Mouse (Mus musculus): ENCODE results near the gene Prrc2b. TPM values are rescaled to one million over a fixed set of nuclear protein-coding genes. Genes with fewer than 3 reads are reported as not detected.

Prrc2b gene
- polyA plus RNA-seq, 1 experiment, result 1.2 TPM

- Histone ChIP-seq H3K36me3 (ENCODE audit: control insufficient read depth) (peaks cover 96% of the 10 kb centered on the region), H3K9me3 (ENCODE audit: control insufficient read depth, low read length) (no peaks in the 10 kb centered on the region), H3K27me3 (ENCODE audit: control insufficient read depth) (no peaks in the 10 kb centered on the region), H3K4me1 (ENCODE audit: control insufficient read depth) (peaks cover 1% of the 10 kb centered on the region), H3K4me3 (replicated peaks) (no peak overlapping the region)
- TF ChIP-seq GATA1 (IDR thresholded peaks at IDR 0.05; ENCODE audit: low read length) (no peak), TAL1 (IDR thresholded peaks at IDR 0.05; ENCODE audit: low read length) (no peak)
Observed at GRCm38 (mm10) chr2:32252658-32253057, 101.8 kb downstream of the Prrc2b start.

DNA sequence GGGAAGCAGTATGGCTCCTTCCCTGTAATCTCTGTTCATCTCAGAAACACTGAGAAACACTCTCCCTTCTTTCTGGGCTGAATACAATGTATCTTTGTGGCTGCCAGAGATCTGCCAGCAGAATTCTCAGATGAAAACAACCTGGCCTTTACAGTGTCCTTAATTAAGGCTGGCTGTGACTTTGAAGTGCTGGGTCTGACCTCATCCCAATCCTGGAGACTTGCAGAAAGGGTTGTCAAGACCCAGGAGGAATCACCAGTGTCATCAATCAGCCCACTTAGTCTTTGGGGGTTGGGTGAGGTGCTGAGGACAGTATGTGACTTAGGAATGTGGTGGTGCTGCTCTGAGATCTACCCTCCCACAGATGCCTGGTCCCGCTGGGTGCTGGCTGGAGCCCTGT is 102.5 kb downstream of the Prrc2b start:
- Histone ChIP-seq H3K9me3 (ENCODE audit: control insufficient read depth, low read length) (no peaks in the 10 kb centered on the region), H3K4me1 (ENCODE audit: control insufficient read depth) (peaks cover 8% of the 10 kb centered on the region), H3K27me3 (ENCODE audit: control insufficient read depth) (no peaks in the 10 kb centered on the region), H3K4me3 (replicated peaks) (no peak overlapping the region), H3K36me3 (ENCODE audit: control insufficient read depth) (peaks cover 96% of the 10 kb centered on the region)
- TF ChIP-seq TAL1 (IDR thresholded peaks at IDR 0.05; ENCODE audit: low read length) (no peak), GATA1 (IDR thresholded peaks at IDR 0.05; ENCODE audit: low read length) (no peak)

DNA sequence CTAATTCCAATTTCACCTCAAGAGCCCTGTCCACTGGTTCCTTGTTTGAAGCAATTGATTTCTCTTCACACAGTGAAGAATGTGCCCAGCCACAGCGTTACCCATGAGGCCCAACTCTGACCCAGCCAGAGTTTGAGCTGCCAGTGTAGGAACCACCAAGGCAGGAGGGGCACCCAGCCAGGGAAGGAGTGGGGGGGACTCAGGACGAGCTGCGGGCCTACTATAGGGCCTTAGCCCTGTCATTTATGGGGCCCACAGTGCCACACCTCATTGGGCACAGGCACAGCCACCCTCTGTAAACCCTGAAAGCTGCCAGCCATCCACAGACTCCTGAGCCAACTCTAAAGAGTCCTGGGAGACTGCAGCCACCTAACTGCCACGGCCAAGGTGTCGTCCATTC is 103.7 kb downstream of the Prrc2b start:
- no peak overlapping the region for H3K4me3 ChIP-seq (replicated peaks)
- peaks cover 92% of the 10 kb centered on the region for H3K36me3 ChIP-seq (ENCODE audit: control insufficient read depth)
- H3K9me3 ChIP-seq (ENCODE audit: control insufficient read depth, low read length), result no peaks in the 10 kb centered on the region
- TF ChIP-seq TAL1 (IDR thresholded peaks at IDR 0.05; ENCODE audit: low read length), result no peak
- no peak for TF ChIP-seq GATA1 (IDR thresholded peaks at IDR 0.05; ENCODE audit: low read length)
- H3K4me1 ChIP-seq (ENCODE audit: control insufficient read depth), result peaks cover 20% of the 10 kb centered on the region
- no peaks in the 10 kb centered on the region for H3K27me3 ChIP-seq (ENCODE audit: control insufficient read depth)

DNA sequence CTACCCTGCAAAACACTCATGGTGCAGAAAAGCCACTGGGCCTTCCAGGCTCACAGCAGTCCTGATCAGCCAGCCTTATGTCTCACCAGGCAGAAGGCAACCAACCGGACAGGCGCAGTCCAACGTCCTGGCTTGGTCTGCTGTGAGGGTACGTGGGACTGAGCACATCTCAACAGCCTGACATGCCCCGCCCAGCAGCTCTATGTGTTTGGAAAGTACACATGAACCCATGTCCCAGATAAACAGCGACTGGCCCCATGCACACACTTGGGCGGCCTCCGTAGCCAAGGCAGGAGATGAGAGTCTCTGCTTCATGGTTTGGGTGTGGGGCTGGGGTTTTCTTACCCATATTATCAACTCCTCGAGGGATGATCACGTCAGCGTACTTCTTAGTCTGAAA is 105.4 kb downstream of the Prrc2b start:
- Histone ChIP-seq H3K27me3 (ENCODE audit: control insufficient read depth) (no peaks in the 10 kb centered on the region), H3K36me3 (ENCODE audit: control insufficient read depth) (peaks cover 75% of the 10 kb centered on the region), H3K4me1 (ENCODE audit: control insufficient read depth) (peaks cover 34% of the 10 kb centered on the region), H3K9me3 (ENCODE audit: control insufficient read depth, low read length) (no peaks in the 10 kb centered on the region), H3K4me3 (replicated peaks) (no peak overlapping the region)
- TF ChIP-seq GATA1 (IDR thresholded peaks at IDR 0.05; ENCODE audit: low read length) (no peak), TAL1 (IDR thresholded peaks at IDR 0.05; ENCODE audit: low read length) (no peak)

- TF ChIP-seq GATA1 (IDR thresholded peaks at IDR 0.05; ENCODE audit: low read length) (no peak), TAL1 (IDR thresholded peaks at IDR 0.05; ENCODE audit: low read length) (no peak)
- H3K27me3 ChIP-seq (ENCODE audit: control insufficient read depth), result no peaks in the 10 kb centered on the region
- no peaks in the 10 kb centered on the region for H3K9me3 ChIP-seq (ENCODE audit: control insufficient read depth, low read length)
- peaks cover 34% of the 10 kb centered on the region for H3K4me1 ChIP-seq (ENCODE audit: control insufficient read depth)
- peaks cover 48% of the 10 kb centered on the region for H3K36me3 ChIP-seq (ENCODE audit: control insufficient read depth)
- H3K4me3 ChIP-seq (replicated peaks), result peak overlapping the region; percentile 91
Observed at GRCm38 (mm10) chr2:32258887-32259533, 108.1 kb downstream of the Prrc2b start.

- H3K9me3 ChIP-seq (ENCODE audit: control insufficient read depth, low read length), result no peaks in the 10 kb centered on the region
- TF ChIP-seq GATA1 (IDR thresholded peaks at IDR 0.05; ENCODE audit: low read length), result no peak
- TF ChIP-seq TAL1 (IDR thresholded peaks at IDR 0.05; ENCODE audit: low read length), result no peak
Observed at GRCm38 (mm10) chr2:32259657-32260417, 109.0 kb downstream of the Prrc2b start, which contains the start of gene Uck1. Gene Uck1 (minus strand): TSS chr2:32260159.

GRCm38 (mm10) chr2:32260635-32261034 is 109.8 kb downstream of the Prrc2b start:
- Histone ChIP-seq H3K27me3 (ENCODE audit: control insufficient read depth) (peaks cover 2% of the 10 kb centered on the region; the same call in 1 of the 2 replicates), H3K36me3 (ENCODE audit: control insufficient read depth) (peaks cover 35% of the 10 kb centered on the region), H3K4me3 (replicated peaks) (peak overlapping the region; percentile 91), H3K4me1 (ENCODE audit: control insufficient read depth) (peaks cover 34% of the 10 kb centered on the region), H3K9me3 (ENCODE audit: control insufficient read depth, low read length) (no peaks in the 10 kb centered on the region)
- TF ChIP-seq TAL1 (IDR thresholded peaks at IDR 0.05; ENCODE audit: low read length) (no peak), GATA1 (IDR thresholded peaks at IDR 0.05; ENCODE audit: low read length) (no peak)

More at GRCm38 (mm10) chr2:32259657-32260417, 109.0 kb downstream of the Prrc2b start, which contains the start of gene Uck1:
- Histone ChIP-seq H3K4me1 (ENCODE audit: control insufficient read depth) (peaks cover 34% of the 10 kb centered on the region), H3K4me3 (replicated peaks) (peak within 1 kb of the TSS; percentile 91), H3K27me3 (ENCODE audit: control insufficient read depth) (no peaks in the 10 kb centered on the region), H3K36me3 (ENCODE audit: control insufficient read depth) (peaks cover 40% of the 10 kb centered on the region)

GRCm38 (mm10) chr2:32275823-32276222 is 124.9 kb downstream of the Prrc2b start:
- TF ChIP-seq TAL1 (IDR thresholded peaks at IDR 0.05; ENCODE audit: low read length) (no peak), GATA1 (IDR thresholded peaks at IDR 0.05; ENCODE audit: low read length) (no peak)
- H3K4me3 ChIP-seq (replicated peaks), result no peak overlapping the region
- no peaks in the 10 kb centered on the region for H3K9me3 ChIP-seq (ENCODE audit: control insufficient read depth, low read length)
- no peaks in the 10 kb centered on the region for H3K27me3 ChIP-seq (ENCODE audit: control insufficient read depth)
- H3K4me1 ChIP-seq (ENCODE audit: control insufficient read depth), result no peaks in the 10 kb centered on the region
- peaks cover 35% of the 10 kb centered on the region for H3K36me3 ChIP-seq (ENCODE audit: control insufficient read depth)

DNA sequence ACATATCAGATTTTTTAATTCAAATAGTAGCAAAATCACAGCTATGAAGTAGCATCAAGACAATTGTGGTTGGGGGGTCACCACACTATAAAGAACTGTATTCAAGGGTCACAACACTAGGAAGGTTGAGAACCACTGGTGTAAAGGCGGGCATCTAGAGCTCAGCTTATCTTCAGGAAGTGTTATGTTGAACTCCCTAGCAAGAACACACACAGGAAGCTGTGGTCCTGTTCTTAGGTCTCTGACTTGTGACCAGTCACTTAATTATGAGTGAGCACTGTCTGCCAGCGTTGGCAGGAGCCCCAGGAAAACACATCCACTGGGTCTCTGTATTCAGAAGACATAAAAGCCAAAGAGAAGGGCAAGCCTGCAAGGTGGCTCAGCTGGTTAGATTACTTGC is 131.4 kb downstream of the Prrc2b start:
- Histone ChIP-seq H3K4me1 (ENCODE audit: control insufficient read depth) (peaks cover 14% of the 10 kb centered on the region), H3K9me3 (ENCODE audit: control insufficient read depth, low read length) (no peaks in the 10 kb centered on the region), H3K27me3 (ENCODE audit: control insufficient read depth) (no peaks in the 10 kb centered on the region), H3K36me3 (ENCODE audit: control insufficient read depth) (peaks cover 78% of the 10 kb centered on the region), H3K4me3 (replicated peaks) (no peak overlapping the region)
- no peak for TF ChIP-seq GATA1 (IDR thresholded peaks at IDR 0.05; ENCODE audit: low read length)
- no peak for TF ChIP-seq TAL1 (IDR thresholded peaks at IDR 0.05; ENCODE audit: low read length)
